Mouse (Mus musculus) heart, embryonic 13.5 days (tissue): Measurements from ENCODE around the gene Fam208b. TPM values are rescaled to one million over a fixed set of nuclear protein-coding genes. Genes with fewer than 3 reads are reported as not detected.

Experiments
- ATAC-seq: fragments of 200-750 bp; cut with Nextera tagmentation; 2 replicates; pipeline ENCODE4 v1.8.0; 2017; ENCODE audit warnings: moderate TSS enrichment; ENCODE audit not compliant: insufficient number of reproducible peaks, low FRiP score, low TSS enrichment; ENCODE audit errors: extremely low read depth
- H3K27ac ChIP-seq: fragments of 300-500 bp; sonication (generic); replicated peaks from 2 replicates; pipeline ENCODE4 v1.5.1; 2015; ENCODE audit warnings: moderate library complexity, mild to moderate bottlenecking, inconsistent platforms
- H3K27me3 ChIP-seq: fragments of 300-500 bp; sonication (generic); replicated peaks from 2 replicates; pipeline ENCODE4 v1.6.1; 2015; ENCODE audit warnings: mild to moderate bottlenecking, inconsistent platforms
- H3K36me3 ChIP-seq: fragments of 300-500 bp; sonication (generic); 2 replicates; pipeline ENCODE4 v1.6.1; 2015; ENCODE audit warnings: mild to moderate bottlenecking, inconsistent platforms
- H3K4me1 ChIP-seq: fragments of 300-500 bp; sonication (generic); 2 replicates; pipeline ENCODE4 v1.6.1; 2015; ENCODE audit warnings: inconsistent platforms
- H3K4me2 ChIP-seq: fragments of 300-500 bp; sonication (generic); 2 replicates; pipeline ENCODE4 v1.6.1; 2015; ENCODE audit warnings: inconsistent platforms, mild to moderate bottlenecking, moderate library complexity
- H3K4me3 ChIP-seq: fragments of 300-500 bp; sonication (generic); 2 replicates; pipeline ENCODE4 v1.5.1; 2015; ENCODE audit warnings: moderate library complexity, mild to moderate bottlenecking, inconsistent platforms
- H3K9ac ChIP-seq: fragments of 300-500 bp; sonication (generic); 2 replicates; pipeline ENCODE4 v1.6.1; 2015; ENCODE audit warnings: inconsistent platforms, mild to moderate bottlenecking, moderate library complexity
- H3K9me3 ChIP-seq: fragments of 300-500 bp; sonication (generic); 2 replicates; pipeline ENCODE4 v1.6.1; 2016; ENCODE audit warnings: inconsistent platforms
- WGBS: fragments of 180-500 bp; shearing (Covaris S2); methylation state at CpG from one replicate; pipeline ENCODE4 v1.1.7; 2015; ENCODE audit warnings: mixed read lengths; 5-methylcytosine and 5-hydroxymethylcytosine counted together
- polyA plus RNA-seq: library from polyadenylated mRNA; unstranded; fragments of >200 nt; fragmentation: Nextera tagmentation; extraction: Ambion mirVana; gene quantifications from 2 replicates; pipeline ENCODE4 v1.2.1, GENCODE M21; 2015

Gene Fam208b
- 7.8 and 9.3 TPM in 2 replicates for polyA plus RNA-seq

DNA sequence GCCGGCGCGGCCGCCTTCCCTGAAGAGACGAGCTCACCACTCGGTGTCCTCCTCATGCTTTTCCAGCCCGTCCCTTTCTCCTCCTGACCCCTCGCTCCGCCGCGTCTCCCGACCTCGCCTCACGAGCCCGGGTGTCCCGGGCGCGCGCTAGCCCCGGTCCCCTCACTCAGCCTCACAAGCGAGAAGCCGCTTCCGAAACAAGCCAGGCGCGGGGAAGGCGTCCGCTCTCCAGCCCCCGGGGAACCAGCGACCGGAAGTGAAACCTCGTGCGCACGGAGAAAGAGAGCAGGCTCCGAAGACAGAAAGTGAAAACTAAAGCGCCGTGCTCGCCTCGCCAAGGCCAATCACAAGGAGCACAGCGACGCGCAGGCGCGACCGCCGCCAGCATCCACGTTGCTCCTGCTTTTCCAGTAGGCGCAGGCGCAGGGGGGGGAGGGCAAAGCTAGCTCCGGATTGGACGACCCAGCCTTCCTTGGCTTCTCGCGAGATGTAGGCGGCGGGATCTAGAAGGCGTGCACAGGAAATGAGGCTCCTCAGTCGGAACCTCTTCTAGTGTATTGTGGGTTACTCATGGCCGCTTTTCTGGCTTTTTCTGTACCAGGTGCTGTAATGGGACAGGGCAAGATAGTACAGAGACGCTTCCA is at the start of gene Fam208b:
TSS of gene Fam208b (minus strand) at position 314 of the 644 bp plus-strand sequence.
- Histone ChIP-seq H3K36me3 (no peaks in the 10 kb centered on the region), H3K9ac (peak within 1 kb of the TSS; percentile 91), H3K27ac (peak within 1 kb of the TSS; percentile 96), H3K9me3 (no peaks in the 10 kb centered on the region), H3K4me3 (peak within 1 kb of the TSS; percentile 98), H3K4me2 (peak within 1 kb of the TSS; percentile 84), H3K27me3 (peaks cover 11% of the 10 kb centered on the region; the same call in 1 of the 2 replicates), H3K4me1 (no peaks in the 10 kb centered on the region)
- peak; percentile 99 for ATAC-seq
- 1% methylated on average over 58 of the region's 58 CpGs for WGBS

DNA sequence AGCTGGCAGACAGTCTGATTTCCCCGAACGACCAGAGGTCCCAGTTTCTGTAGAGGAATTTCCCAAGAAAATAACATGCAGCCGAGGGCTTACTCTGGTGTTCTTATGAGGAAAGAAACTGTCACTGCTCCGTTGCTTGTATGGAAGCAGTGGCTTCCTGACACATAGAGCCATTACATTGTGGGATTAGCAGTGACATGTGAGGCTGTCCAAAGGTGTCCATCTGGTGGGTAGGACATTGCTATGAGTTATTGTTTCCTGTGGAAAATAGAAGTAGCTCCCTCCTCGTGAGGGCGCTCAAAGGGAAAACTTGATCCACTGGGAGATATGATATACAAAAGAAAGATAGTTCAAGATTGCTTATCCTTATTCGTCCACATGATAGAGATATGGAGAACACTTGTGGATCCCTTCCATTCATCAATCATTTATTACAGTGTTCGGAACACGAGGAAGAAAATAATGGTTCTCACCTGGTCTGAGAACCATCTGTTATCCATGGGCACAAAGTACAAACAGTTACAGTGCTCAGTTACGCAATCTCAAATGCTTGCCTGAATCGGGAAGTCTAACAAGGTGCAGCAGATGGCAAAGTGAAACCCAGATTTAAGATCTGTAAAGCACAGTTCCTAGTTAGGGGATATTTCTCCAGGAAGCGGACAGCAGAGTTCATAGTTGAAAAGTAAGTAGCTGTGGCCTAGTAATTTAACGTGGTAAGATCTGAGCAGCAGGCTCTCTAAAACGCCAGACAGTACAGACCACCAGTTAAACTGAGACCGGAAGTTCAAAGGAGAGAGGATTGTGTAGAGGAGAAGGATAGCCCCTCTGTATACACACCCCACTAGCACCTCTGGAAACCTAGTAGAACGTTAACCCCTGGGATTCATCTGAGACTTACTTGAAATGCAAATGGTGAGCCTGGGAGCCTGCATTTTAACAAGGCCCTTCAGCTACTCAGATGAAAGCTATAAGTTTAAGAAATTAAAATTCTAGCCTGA is 48.6 kb upstream of the Fam208b start:
- Histone ChIP-seq H3K27me3 (no peaks in the 10 kb centered on the region), H3K4me1 (no peaks in the 10 kb centered on the region), H3K4me3 (no peak overlapping the region), H3K9ac (no peak overlapping the region), H3K36me3 (no peaks in the 10 kb centered on the region), H3K27ac (no peak overlapping the region), H3K4me2 (no peak overlapping the region), H3K9me3 (no peaks in the 10 kb centered on the region)
- WGBS = 68% methylated on average over 16 of the region's 16 CpGs
- ATAC-seq = no peak

DNA sequence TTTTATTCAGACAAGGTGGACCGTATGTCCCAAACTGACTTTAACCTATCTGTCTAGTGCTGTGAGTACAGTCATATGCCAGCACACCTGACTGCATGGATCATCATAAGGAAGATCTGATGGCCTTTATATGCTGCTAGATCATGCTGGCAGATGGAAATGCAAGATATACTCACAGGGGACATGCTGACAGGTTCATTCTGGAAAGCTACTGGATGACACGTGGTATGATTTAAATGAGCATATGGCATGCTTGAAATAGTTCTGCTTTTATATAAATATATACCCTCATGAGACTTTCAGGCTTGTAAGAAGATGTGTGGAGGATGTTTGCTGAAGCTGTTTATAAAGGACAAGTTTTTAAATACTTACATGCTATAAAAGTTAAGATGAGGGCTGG is 43.5 kb upstream of the Fam208b start:
- no peaks in the 10 kb centered on the region for H3K9me3 ChIP-seq
- ATAC-seq = no peak
- H3K4me3 ChIP-seq = no peak overlapping the region
- WGBS = 81% methylated on average over 2 of the region's 2 CpGs
- no peak overlapping the region for H3K27ac ChIP-seq
- peaks cover 11% of the 10 kb centered on the region for H3K36me3 ChIP-seq
- H3K9ac ChIP-seq = no peak overlapping the region
- no peaks in the 10 kb centered on the region for H3K4me1 ChIP-seq
- H3K4me2 ChIP-seq = no peak overlapping the region
- no peaks in the 10 kb centered on the region for H3K27me3 ChIP-seq

DNA sequence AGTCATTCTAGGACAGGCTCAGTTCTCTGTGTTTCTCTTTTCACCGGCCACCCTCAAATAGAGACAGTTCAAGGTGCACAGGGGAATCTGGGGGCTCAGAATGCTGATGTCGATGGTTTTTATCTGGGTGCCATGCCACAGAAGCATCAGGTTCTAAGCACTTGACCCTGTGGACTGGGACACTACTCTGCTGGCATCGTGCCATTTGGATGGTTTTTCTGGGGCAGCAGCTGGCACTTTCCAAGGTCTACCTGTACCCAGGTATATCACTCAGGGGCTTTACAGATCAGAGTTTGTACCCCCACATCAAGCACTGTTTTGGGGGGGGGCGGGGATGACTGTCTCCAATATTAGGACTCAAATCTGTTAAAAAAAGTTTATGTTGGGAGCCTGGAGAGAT is 39.7 kb upstream of the Fam208b start:
- no peak overlapping the region for H3K4me2 ChIP-seq
- H3K27ac ChIP-seq = no peak overlapping the region
- no peaks in the 10 kb centered on the region for H3K27me3 ChIP-seq
- H3K9ac ChIP-seq = no peak overlapping the region
- WGBS = 74% methylated on average over 4 of the region's 4 CpGs
- H3K9me3 ChIP-seq = no peaks in the 10 kb centered on the region
- no peaks in the 10 kb centered on the region for H3K4me1 ChIP-seq
- no peak overlapping the region for H3K4me3 ChIP-seq
- peaks cover 20% of the 10 kb centered on the region for H3K36me3 ChIP-seq
- ATAC-seq = no peak

DNA sequence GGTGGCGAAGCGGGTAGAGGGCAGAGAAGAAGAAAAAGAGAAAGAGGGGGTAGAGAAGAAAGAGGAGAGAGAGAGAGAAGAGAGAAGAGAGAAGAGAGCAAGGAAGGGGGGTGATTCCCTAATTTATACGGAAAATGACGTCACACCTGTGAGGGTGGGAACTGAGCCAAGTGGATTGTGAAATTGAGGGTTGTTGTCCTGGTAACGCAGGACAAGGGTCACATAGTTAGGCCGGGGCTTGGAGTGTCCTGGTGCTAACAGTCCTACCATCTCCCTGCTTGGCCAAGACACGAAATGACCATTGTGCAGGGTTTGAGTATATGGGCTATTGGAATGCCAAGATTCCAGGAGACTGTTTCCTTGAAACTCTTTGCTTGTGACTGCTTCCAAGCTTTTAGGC is 35.7 kb upstream of the Fam208b start:
- Histone ChIP-seq H3K9ac (no peak overlapping the region), H3K27me3 (no peaks in the 10 kb centered on the region), H3K4me2 (no peak overlapping the region), H3K9me3 (no peaks in the 10 kb centered on the region), H3K4me3 (no peak overlapping the region), H3K27ac (no peak overlapping the region), H3K36me3 (peaks cover 20% of the 10 kb centered on the region), H3K4me1 (no peaks in the 10 kb centered on the region)
- WGBS = 86% methylated on average over 7 of the region's 7 CpGs
- no peak for ATAC-seq

DNA sequence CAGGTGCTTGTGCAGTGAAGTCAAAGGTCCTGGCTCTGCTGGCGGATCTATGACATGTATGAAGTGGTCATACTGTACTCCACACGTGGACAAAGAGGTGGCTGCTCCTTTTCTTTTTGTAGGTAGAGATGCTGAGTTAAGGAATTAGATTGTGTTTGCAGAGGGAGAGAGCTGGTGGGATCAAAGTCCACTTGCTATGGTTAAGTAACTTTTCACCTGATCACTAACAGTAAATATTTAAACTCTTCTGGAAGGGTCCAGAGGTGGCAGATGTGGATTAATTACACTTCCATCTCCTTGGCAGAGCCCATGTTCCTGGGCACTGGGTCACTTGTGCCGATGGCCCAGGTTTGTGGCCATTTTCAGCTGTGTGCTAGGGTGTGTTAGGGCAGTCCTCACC is 35.0 kb upstream of the Fam208b start:
- ATAC-seq = no peak
- Histone ChIP-seq H3K27me3 (no peaks in the 10 kb centered on the region), H3K9ac (no peak overlapping the region), H3K4me2 (no peak overlapping the region), H3K9me3 (no peaks in the 10 kb centered on the region), H3K27ac (no peak overlapping the region), H3K4me1 (no peaks in the 10 kb centered on the region), H3K4me3 (no peak overlapping the region), H3K36me3 (peaks cover 20% of the 10 kb centered on the region)
- whole genome bisulfite sequencing = 79% methylated on average over 3 of the region's 3 CpGs

DNA sequence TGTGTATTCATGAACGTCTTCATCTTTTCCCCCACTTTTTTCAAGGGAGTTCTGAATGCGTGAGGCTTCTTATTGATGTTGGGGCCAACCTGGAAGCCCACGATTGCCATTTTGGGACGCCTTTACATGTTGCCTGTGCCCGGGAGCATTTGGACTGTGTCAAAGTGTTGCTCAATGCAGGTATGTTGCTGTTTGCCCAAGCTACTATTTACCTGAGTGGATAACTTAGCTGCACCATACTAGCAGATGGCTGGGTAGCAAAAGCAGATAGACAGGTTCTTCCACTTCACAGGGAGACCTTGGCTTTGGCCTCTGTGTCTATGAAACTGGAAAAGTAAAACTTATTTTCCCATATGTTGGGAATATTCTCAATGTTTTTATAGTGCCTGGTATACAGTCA is 34.0 kb upstream of the Fam208b start:
- Histone ChIP-seq H3K4me2 (no peak overlapping the region), H3K36me3 (peaks cover 14% of the 10 kb centered on the region), H3K27me3 (no peaks in the 10 kb centered on the region), H3K4me3 (no peak overlapping the region), H3K4me1 (no peaks in the 10 kb centered on the region), H3K9me3 (no peaks in the 10 kb centered on the region), H3K9ac (no peak overlapping the region), H3K27ac (no peak overlapping the region)
- whole genome bisulfite sequencing = 79% methylated on average over 5 of the region's 5 CpGs
- ATAC-seq = no peak

DNA sequence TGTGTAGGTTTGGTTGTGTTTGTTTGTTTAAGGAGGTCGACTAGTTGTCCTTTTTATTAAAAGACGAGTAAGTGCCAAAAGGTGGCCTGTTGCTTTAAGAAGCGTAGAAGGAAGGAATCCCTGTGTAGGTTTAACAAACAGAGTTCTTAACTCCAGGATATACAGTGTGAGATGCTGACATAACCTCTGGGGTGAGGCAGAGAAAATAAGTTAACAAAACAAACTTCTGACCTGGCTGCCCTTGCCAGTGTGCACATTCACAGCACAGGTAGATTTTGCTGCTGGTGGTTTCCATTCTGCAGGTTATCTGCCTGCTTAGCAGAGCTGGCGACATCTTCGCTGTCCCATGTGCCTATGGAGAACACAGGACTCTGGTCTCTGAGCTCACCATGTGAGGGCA is 31.6 kb upstream of the Fam208b start:
- Histone ChIP-seq H3K36me3 (peaks cover 6% of the 10 kb centered on the region; the same call in 1 of the 2 replicates), H3K9me3 (no peaks in the 10 kb centered on the region), H3K9ac (no peak overlapping the region), H3K27ac (no peak overlapping the region), H3K27me3 (no peaks in the 10 kb centered on the region), H3K4me2 (no peak overlapping the region), H3K4me1 (no peaks in the 10 kb centered on the region), H3K4me3 (no peak overlapping the region)
- ATAC-seq = no peak
- whole genome bisulfite sequencing = 74% methylated on average over 5 of the region's 5 CpGs

DNA sequence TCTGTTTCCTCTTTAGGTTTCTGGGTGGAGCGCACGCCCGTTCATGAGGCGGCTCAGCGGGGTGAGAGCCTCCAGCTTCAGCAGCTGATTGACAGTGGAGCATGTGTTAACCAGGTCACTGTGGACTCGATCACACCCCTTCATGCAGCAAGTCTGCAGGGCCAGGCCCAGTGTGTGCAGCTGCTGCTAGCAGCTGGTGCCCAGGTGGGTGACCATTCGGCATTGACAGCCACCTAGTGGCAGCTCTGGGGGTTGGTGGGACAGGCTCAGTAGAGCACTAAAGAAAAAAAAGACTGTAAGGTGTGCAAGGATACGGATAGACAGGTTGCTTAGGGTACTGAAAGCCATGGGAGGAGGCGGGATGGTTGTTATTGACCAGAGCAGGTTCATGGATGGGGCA is 31.1 kb upstream of the Fam208b start:
- 72% methylated on average over 9 of the region's 9 CpGs for WGBS
- no peaks in the 10 kb centered on the region for H3K27me3 ChIP-seq
- no peak for ATAC-seq
- H3K36me3 ChIP-seq = peaks cover 6% of the 10 kb centered on the region; the same call in 1 of the 2 replicates
- H3K9me3 ChIP-seq = no peaks in the 10 kb centered on the region
- H3K9ac ChIP-seq = no peak overlapping the region
- H3K4me3 ChIP-seq = no peak overlapping the region
- H3K4me1 ChIP-seq = no peaks in the 10 kb centered on the region
- H3K4me2 ChIP-seq = no peak overlapping the region
- no peak overlapping the region for H3K27ac ChIP-seq

DNA sequence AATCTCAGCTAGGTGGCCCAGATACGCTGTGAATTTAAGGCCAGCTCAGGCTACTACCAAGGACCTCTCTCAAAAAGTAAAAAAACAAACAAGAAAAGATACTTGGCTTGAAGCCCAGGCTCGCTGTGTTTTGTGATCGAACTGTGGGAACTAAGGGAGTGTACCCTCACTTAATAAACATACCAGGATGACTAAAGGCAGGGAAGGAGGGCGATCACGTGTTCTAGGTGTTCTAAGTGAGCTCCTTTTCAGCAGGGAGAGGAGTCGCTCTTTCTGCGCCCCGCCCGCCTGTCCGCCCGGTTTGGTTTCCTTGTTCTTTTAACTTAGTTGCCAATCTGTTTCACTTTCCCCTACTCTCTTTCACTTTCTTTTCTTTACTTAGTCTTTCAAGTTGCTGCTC is 25.9 kb upstream of the Fam208b start:
- Histone ChIP-seq H3K4me1 (peaks cover 9% of the 10 kb centered on the region), H3K9ac (no peak overlapping the region), H3K36me3 (no peaks in the 10 kb centered on the region), H3K4me3 (no peak overlapping the region), H3K4me2 (peak overlapping the region; percentile 0; the same call in 1 of the 2 replicates), H3K9me3 (no peaks in the 10 kb centered on the region), H3K27ac (no peak overlapping the region), H3K27me3 (no peaks in the 10 kb centered on the region)
- ATAC-seq = no peak
- 52% methylated on average over 11 of the region's 11 CpGs for WGBS

DNA sequence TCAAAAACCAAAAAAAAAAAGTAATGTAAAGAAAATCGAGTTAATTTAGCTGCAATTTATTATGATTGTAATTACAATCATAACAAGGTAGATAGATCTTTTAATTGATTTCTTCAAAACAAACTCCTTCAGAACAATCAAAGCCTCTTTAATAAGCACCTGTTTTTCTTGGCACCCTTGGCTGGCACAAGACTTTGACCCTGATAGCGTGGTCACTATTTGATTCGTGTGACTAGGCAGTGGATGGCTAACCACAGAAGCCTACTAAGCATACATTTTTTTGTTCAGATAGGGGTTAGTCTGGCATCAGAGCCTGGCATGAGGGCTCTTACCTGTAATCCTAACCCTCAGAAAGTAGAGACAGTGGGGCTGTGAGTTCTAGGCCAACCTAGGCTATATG is 24.2 kb upstream of the Fam208b start:
- Histone ChIP-seq H3K27ac (no peak overlapping the region), H3K4me2 (no peak overlapping the region), H3K9ac (no peak overlapping the region), H3K36me3 (no peaks in the 10 kb centered on the region), H3K27me3 (no peaks in the 10 kb centered on the region), H3K9me3 (no peaks in the 10 kb centered on the region), H3K4me3 (no peak overlapping the region), H3K4me1 (peaks cover 9% of the 10 kb centered on the region)
- no peak for ATAC-seq
- WGBS = 71% methylated on average over 3 of the region's 3 CpGs
